Mouse (Mus musculus): ENCODE data around the gene Olfr1411.

The Olfr1411 gene

DNA sequence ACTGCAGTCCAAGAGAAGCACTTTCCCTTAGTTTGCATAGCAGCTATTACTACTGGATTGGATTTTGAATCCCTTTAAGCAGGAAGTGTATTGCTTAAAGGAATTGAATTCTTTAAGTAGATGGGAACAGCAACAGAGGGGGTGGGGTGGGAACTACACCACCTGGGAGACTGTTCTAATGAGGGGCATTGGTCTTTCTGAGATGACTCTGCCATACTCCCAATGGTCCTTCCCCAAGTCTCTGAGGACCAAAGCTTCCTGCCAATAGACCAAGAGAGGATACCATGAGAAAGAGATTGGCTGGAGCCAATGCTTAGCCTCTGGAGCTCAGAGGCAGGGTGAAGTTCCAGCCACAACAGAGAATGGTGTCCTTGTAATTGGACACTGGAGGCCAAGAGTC is at the start of gene Olfr1411:
Gene Olfr1411 (plus strand): TSS at position 301 of the 400 bp plus-strand sequence.
- DNase-seq (ENCODE audit: low spot score): no peak

GRCm38 (mm10) chr1:92545929-92546328 is 48.3 kb upstream of the Olfr1411 start:
- DNase-seq (ENCODE audit: low spot score): no peak

GRCm38 (mm10) chr1:92571022-92571421 is 23.2 kb upstream of the Olfr1411 start, which contains the start of gene Olfr1413:
Gene Olfr1413 (plus strand): TSS chr1:92571322.
- DNase-seq (ENCODE audit: low spot score): no peak

- no peak for DNase-seq (ENCODE audit: low spot score)
These were observed 8.7 kb upstream of the Olfr1411 start, which contains the start of gene Olfr1412 for GRCm38 (mm10) chr1:92585479-92585878. Gene Olfr1412 (plus strand): TSS chr1:92585779.

- no peak for DNase-seq (ENCODE audit: low spot score)
These were observed 1.8 kb downstream of the Olfr1411 start for GRCm38 (mm10) chr1:92596019-92596418.

GRCm38 (mm10) chr1:92605482-92605881 is 11.3 kb downstream of the Olfr1411 start, which contains the start of gene Olfr1410:
Gene Olfr1410 (plus strand): TSS chr1:92605782.
- DNase-seq (ENCODE audit: low spot score): no peak

GRCm38 (mm10) chr1:92607711-92608110 is 13.5 kb downstream of the Olfr1411 start:
- no peak for DNase-seq (ENCODE audit: low spot score)

DNA sequence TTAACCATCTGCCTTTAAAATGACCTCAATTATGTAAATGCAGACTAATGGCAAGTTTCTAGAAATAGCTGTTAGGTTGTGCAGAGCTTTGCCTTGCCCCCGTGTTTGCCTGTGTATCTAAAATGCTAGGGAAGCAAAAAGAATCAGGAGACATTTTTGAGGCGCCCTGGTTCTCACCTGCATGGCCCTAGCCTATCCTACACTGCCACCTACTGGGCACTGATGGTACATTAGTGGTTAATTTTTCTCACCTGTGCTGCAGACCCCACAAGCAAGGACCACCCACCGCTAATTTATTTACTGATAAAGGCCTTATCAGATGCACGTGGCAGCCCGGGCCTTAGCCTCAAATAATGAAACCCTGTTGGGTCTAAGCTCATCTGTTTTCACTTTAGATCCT is 16.8 kb downstream of the Olfr1411 start:
- peak; percentile 77 for DNase-seq (ENCODE audit: low spot score)

DNA sequence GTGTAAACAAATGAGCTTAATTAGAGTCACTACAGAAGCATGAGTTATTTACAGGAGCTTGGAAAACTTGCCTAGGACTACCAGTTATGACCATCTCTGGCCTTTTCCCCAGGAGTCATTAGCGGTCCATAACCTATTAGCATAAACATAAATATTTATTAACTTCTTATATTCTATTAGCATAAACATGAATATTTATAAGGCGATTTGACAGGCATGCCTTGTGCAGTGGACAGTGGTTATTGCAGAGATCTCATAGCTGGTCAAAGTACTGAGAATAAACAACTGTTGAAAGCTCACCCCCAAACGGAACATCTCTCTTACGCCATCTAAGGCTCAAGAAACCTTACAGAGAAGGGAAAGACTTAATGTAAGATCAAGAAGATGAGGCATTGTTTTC is 19.0 kb downstream of the Olfr1411 start:
- DNase-seq (ENCODE audit: low spot score): no peak

DNA sequence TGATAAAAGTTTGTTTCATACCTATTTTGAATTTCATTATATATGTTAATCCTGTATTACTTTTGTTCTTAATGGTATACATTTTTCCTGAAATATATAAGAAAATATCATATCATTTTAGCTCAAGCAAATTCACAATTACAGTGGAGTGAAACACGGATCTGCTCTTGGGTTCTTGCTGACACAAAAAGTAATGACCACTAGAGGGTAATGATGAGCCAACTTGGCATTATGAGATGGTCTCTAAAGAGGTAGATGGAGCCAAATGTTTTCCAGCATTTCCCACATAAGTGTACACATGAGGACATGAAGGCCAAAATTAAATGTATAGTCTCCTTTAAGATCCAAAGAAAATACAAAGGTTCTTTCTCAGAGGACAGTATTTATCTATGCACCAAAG is 20.3 kb downstream of the Olfr1411 start:
- peak; percentile 53 for DNase-seq (ENCODE audit: low spot score)

GRCm38 (mm10) chr1:92616046-92616445 is 21.8 kb downstream of the Olfr1411 start:
- no peak for DNase-seq (ENCODE audit: low spot score)

GRCm38 (mm10) chr1:92617488-92617887 is 23.3 kb downstream of the Olfr1411 start, which contains the start of gene Olfr12:
Gene Olfr12 (plus strand): TSS chr1:92617788.
- no peak for DNase-seq (ENCODE audit: low spot score)

DNA sequence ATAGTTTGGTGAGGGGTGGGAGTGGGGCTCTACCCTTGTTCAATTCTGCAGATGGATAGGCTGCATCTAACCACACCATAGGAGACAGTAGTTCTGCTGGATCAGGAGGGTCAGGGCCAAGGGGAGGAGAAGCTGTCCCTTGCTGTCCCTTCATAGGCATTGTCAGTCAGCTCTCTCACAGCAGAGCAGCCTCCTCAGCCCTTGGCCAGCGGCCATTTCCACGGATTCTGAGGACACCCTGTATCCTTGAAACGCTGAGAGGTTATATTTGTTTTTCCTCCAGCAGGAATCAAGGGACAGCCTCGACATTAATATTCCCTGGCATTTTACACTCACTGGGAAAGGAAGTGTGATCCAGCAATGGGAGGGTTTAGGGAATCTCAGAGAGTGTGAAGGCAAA is 24.1 kb downstream of the Olfr1411 start:
- DNase-seq (ENCODE audit: low spot score): no peak

DNA sequence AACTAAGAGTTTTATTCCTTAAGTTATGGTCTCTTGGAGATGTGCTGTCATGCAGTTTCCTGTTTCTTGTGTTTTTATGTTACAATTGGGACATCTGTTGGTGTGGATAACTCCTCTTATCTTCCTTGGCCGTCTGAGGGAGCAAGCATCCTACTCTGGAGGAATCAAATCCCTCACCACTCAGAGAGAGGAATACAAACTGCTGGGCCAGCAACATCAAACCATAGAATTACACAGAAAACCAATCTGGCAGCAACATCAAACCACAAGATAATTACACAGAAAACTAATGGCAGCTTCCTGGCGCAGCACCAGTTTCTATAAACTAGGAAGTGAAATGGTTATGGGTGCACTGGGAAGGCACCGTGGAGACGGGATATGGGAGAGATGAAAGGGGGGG is 34.0 kb downstream of the Olfr1411 start:
- no peak for DNase-seq (ENCODE audit: low spot score)

DNA sequence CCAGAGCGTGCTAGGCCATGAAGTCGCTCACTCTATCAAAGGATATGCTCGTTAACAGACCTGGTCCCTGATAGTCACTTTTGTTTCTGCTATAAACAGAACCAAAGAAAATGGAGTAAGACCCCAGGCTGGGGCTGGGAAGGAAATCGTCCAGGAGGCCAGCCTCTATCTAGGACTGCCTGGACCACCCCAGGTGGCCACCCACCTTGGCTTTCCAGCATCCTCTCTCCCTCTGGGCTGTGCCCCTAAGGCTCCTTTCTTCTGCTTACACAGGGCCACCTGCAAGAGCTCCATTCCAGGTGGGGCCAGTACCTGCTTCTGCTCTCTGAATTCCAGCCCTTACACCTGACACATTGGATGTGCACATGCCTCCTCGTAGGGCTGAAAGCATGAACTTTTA is 38.0 kb downstream of the Olfr1411 start:
- no peak for DNase-seq (ENCODE audit: low spot score)

GRCm38 (mm10) chr1:92632948-92633347 is 38.7 kb downstream of the Olfr1411 start:
- no peak for DNase-seq (ENCODE audit: low spot score)

DNA sequence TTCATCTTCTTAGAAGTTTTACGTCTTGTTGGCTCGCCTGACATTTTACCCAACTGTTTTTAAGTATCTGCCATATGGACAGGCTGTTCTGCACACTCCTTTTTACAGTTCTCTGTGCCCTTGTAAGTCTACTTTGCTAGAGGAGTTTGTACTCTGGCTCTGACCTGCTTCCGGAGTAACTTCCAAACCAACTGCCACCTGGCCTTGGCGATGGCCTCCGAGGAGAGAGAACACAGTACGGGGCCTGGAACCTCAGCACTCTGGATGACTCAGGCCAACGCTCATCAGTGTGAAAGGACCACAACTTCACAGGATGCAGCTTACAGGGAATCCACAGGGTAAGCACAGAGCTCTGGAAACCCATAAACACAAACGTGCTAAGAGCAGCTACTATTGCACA is 39.5 kb downstream of the Olfr1411 start:
- DNase-seq (ENCODE audit: low spot score): no peak

GRCm38 (mm10) chr1:92634569-92634968 is 40.4 kb downstream of the Olfr1411 start:
- DNase-seq (ENCODE audit: low spot score): no peak

DNA sequence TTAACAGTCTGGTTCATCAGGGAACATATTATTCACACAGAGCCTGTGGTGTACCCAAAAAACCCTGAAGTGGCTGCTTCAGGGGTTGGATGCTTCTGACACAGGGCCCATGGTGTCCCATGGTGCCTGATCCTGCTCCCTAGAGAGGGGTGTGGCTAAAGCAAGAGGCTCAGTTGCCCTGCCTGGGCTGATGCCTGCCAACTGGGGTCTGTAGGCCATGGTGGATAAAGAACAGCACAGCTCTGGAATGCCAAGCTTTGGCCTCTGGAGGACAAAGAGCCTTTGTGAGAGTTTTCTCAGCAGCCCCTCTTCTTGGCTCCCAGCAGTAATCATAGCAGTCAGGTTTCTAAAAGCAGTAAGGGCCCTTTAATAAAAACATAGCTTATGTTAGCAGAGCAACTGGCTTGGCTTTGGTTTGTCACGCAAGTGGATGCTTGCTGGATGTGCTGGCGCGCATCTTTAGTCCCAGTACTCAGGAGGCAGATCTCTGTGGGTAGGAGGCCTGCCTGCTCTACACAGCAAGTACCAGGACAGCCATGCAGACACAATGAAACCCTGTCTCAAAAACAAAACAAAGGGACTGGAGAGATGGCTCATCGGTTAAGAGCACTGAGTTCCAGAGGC is 40.9 kb downstream of the Olfr1411 start:
- DNase-seq (ENCODE audit: low spot score): peak; percentile 9

DNA sequence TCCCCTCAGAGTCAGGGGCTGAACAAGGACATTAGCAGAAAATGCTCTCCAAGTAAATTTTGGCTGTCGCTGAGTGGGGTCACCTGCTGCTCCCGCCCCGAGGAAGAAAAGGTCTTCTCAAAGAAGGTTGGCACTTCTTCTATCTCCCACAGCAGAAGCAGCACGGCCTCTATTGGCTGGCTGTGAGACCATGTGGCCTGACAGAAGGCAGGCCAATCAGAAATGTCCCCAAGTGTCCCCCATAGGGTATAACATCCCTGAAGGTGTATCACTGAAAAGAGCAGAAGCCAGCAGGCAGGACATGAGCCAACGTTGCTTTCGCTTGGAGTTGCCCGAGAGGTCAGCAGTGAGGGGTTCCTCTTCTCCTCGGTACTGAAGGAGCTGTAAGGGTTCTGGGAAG is 41.8 kb downstream of the Olfr1411 start:
- DNase-seq (ENCODE audit: low spot score): no peak

DNA sequence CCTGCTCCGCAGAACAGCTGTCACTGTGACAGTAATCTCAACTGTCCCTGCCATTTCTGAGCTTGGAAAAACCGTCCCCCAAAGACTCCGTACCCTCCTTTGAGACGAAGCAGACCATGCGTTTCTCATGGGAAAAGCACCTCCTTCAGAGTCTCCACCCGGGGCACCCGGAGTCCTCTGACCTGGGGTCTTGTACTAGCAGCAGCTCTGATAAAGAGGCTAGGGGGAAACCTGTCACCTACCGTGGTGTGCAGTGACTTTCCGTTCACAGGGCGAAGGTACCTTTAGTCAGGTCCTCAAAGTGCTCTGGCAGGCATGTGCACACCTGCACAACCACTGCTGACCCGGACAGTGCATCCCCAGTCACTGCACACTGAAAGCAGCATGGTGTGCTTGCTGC is 42.5 kb downstream of the Olfr1411 start:
- no peak for DNase-seq (ENCODE audit: low spot score)

GRCm38 (mm10) chr1:92637501-92638172 is 43.4 kb downstream of the Olfr1411 start:
- no peak for DNase-seq (ENCODE audit: low spot score)

DNA sequence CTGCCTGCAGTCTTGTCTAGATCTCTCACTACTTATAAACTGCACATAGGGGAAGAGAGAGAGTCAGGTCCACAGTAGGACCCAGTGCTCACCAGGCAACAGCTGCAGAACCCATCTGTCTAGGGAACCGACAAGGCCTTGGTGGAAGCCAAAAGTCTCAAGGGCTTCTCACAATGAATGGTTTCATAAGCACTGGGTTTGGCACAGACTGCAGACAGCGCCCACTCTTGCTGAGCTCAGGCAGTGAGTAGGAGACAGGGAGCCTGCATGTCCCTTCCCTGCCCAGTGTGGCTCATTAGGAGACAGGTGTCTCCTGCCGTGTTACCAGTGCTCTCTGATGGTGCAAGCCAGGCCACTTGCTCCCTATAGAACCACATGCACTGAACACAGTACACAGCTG is 44.0 kb downstream of the Olfr1411 start:
- DNase-seq (ENCODE audit: low spot score): no peak

DNA sequence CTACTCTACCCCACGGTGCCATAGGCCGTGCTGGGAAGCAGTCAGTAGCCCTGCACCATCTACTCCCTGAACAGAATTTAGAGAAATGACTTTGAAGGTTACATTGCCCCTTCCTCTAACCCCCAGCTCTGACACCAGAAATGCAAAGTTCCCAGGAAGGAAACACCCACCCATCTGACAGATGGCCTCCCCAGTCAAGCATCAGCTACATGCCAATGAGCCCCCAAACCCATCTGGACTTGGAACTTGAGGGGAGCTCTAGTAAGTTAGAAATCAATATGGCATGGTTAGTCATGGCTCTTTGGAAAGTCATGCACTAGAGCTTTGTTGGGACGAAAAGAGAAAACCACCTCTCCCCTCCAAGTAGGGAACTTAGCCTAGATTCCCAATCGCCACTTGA is 44.5 kb downstream of the Olfr1411 start:
- DNase-seq (ENCODE audit: low spot score): no peak

Data from embryo, embryonic 10 days (tissue).